Mouse (Mus musculus): Measurements from ENCODE around the gene Nr2c1.

Nr2c1 gene

GRCm38 (mm10) chr10:94210718-94211618, 63.1 kb downstream of the Nr2c1 start:
- DNase-seq (ENCODE audit: low spot score in 2 of 2), result peak; percentile 45 to 56

GRCm38 (mm10) chr10:94211725-94212124, 63.9 kb downstream of the Nr2c1 start:
- DNase-seq (ENCODE audit: low spot score in 2 of 2), result no peak

- peak in 1 of 2 experiments; percentile 32 for DNase-seq (ENCODE audit: low spot score in 2 of 2)
These were observed 77.4 kb downstream of the Nr2c1 start for GRCm38 (mm10) chr10:94225026-94225750.

- peak; percentile 69 to 87 for DNase-seq (ENCODE audit: low spot score in 2 of 2)
These were observed 82.6 kb downstream of the Nr2c1 start for GRCm38 (mm10) chr10:94230172-94230981.

- DNase-seq (ENCODE audit: low spot score in 2 of 2), result no peak
These were observed 83.2 kb downstream of the Nr2c1 start for GRCm38 (mm10) chr10:94231025-94231424.

GRCm38 (mm10) chr10:94235200-94235599, 87.4 kb downstream of the Nr2c1 start:
- no peak for DNase-seq (ENCODE audit: low spot score in 2 of 2)

GRCm38 (mm10) chr10:94241346-94241745, 93.5 kb downstream of the Nr2c1 start:
- no peak for DNase-seq (ENCODE audit: low spot score in 2 of 2)
